Mouse (Mus musculus) liver, embryonic 14 days (tissue): Measurements from ENCODE around the gene Olfr780. TPM values are rescaled to one million over a fixed set of nuclear protein-coding genes. Genes with fewer than 3 reads are reported as not detected.

Source experiments
- polyA plus RNA-seq: library from polyadenylated mRNA; depleted of rRNA; stranded (reverse); fragments of >200 nt; gene quantifications from 2 replicates; pipeline ENCODE4 v1.2.3, GENCODE M21; 2012; rRNA removed

The Olfr780 gene
- not detected in 2 replicates for polyA plus RNA-seq

DNA sequence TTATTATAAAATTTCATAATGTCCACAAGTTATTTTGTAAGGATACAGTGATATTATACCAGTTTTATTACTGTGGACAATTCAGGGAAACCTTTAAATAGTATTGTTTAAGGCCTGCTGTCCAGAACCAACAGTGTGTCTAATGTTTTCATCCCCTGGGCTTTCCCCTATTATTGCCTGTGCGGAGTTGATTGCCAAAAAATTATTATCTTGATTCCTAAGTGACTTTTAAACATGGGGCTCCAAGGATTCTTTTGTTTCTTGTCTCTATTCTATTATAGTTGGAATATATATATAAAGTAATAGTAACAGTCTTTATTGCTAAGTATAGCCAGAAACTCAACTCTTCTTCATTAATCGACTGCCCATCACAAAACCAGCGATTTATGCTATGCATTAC lies at the start of gene Olfr780:
Olfr780 (plus strand) TSS at position 301 of the 400 bp plus-strand sequence.

DNA sequence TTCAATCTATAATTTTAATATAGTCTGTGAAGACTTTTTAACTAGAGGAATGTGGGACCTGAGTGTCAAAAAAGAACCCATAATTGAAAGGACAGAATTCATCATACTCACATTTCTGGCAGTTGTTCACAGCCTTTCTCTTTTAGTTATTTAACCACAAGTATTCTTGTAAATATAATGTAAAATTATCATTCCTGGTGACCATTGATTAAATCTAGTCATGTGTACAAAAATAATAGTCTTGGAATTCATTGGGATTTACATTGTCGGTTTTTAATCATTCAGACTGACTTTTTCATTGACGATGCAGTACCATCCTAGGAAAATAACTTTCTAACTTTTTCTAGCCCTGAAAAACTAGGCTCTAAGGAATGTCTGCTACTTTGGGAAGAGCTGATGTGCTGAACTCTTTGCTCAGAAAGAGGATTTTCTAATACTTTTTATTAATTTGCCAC lies 46.8 kb upstream of the Olfr780 start, which contains the start of gene Olfr777:
Olfr777 (minus strand) TSS at position 405 of the 455 bp plus-strand sequence.

DNA sequence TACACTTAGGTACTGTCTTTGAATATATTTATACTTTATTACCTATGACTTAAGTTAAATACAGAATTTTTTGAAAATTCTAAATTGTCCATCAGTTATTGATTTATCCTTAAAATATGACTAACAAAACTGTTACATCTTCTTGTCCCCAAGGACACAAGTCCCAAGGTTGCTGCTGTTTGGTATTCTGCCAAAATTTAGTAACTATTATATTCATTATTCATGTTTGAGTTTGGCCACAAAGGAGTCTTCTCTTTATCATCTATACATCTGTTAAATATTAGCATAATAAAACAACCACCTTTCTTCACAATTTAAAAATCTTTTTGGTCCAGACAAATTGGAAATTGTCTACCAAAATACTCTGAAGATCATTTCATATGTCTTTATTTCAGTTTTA lies 10.6 kb downstream of the Olfr780 start, which contains the start of gene Olfr781:
Olfr781 (plus strand) TSS at position 301 of the 400 bp plus-strand sequence.

DNA sequence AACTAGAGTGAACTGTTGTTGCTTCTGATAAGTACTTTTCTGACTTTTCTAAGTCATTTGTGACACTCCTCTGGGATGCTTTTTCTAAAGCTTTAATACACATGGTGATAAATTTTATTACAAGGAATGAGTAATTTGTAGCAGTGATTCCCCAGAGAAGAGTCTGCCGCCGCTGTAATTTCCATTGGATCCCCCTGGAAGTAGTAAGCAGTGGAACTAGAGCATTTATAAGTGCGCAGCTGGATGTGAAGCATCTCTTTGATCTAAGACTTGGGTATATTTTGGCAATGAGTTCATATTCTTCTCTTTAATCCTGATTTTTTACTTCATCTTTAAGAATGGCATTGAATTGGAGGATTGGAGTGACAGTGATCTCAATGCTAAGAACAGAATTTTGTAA lies 30.6 kb downstream of the Olfr780 start, which contains the start of gene Olfr782:
Olfr782 (plus strand) TSS at position 301 of the 400 bp plus-strand sequence.

Other genes starting within 250 kb of the Olfr780 start
- gene Olfr766-ps1, start 249.1 kb upstream of the Olfr780 start, polyA plus RNA-seq: not detected in 2 replicates
- not detected in 2 replicates for gene Olfr767, start 235.2 kb upstream of the Olfr780 start, polyA plus RNA-seq
- gene Olfr768, start 218.7 kb upstream of the Olfr780 start, polyA plus RNA-seq: not detected in 2 replicates
- gene Olfr769, start 200.3 kb upstream of the Olfr780 start, polyA plus RNA-seq: not detected in 2 replicates
- not detected in 2 replicates for gene Olfr770, start 179.1 kb upstream of the Olfr780 start, polyA plus RNA-seq
- not detected in 2 replicates for gene Olfr771, start 153.4 kb upstream of the Olfr780 start, polyA plus RNA-seq
- gene Olfr772, start 140.2 kb upstream of the Olfr780 start, polyA plus RNA-seq: not detected in 2 replicates
- gene Olfr773, start 130.7 kb upstream of the Olfr780 start, polyA plus RNA-seq: not detected in 2 replicates
- not detected in 2 replicates for gene Olfr774, start 81.9 kb upstream of the Olfr780 start, polyA plus RNA-seq
- gene Olfr775, start 69.7 kb upstream of the Olfr780 start, polyA plus RNA-seq: not detected in 2 replicates
- not detected in 2 replicates for gene Olfr776, start 59.0 kb upstream of the Olfr780 start, polyA plus RNA-seq
- not detected in 2 replicates for gene Olfr777, start 46.6 kb upstream of the Olfr780 start, polyA plus RNA-seq
- gene Olfr781, start 10.7 kb downstream of the Olfr780 start, polyA plus RNA-seq: not detected in 2 replicates
- gene Olfr782, start 30.7 kb downstream of the Olfr780 start, polyA plus RNA-seq: not detected in 2 replicates
- gene Olfr784, start 66.0 kb downstream of the Olfr780 start, polyA plus RNA-seq: 0.01 TPM in 1 of 2 replicates, not detected in the other
- not detected in 2 replicates for gene Olfr785, start 87.3 kb downstream of the Olfr780 start, polyA plus RNA-seq
- not detected in 2 replicates for gene Olfr786, start 109.2 kb downstream of the Olfr780 start, polyA plus RNA-seq
- gene Olfr787, start 143.7 kb downstream of the Olfr780 start, polyA plus RNA-seq: not detected in 2 replicates
- gene Olfr788, start 152.9 kb downstream of the Olfr780 start, polyA plus RNA-seq: not detected in 2 replicates
- gene Olfr789, start 166.6 kb downstream of the Olfr780 start, polyA plus RNA-seq: not detected in 2 replicates
- gene Olfr790, start 180.4 kb downstream of the Olfr780 start, polyA plus RNA-seq: not detected in 2 replicates
- gene Olfr791, start 203.7 kb downstream of the Olfr780 start, polyA plus RNA-seq: not detected in 2 replicates
- gene Olfr792, start 221.0 kb downstream of the Olfr780 start, polyA plus RNA-seq: not detected in 2 replicates
- gene Olfr794, start 249.5 kb downstream of the Olfr780 start, polyA plus RNA-seq: not detected in 2 replicates